Mouse (Mus musculus) midbrain, postnatal 0 days (tissue): ENCODE measurements around the gene Myl3. TPM values are rescaled to one million over a fixed set of nuclear protein-coding genes. Genes with fewer than 3 reads are reported as not detected.

Source experiments
- ATAC-seq: fragments of 200-750 bp; cut with Nextera tagmentation; 2 replicates; pipeline ENCODE4 v1.8.0; 2017; ENCODE audit warnings: moderate number of reproducible peaks, mild to moderate bottlenecking, moderate TSS enrichment, moderate library complexity; ENCODE audit not compliant: low FRiP score
- DNase-seq: peaks from one replicate; pipeline ENCODE4 v3.0.0-alpha.2; 2015; ENCODE audit warnings: low spot score
- H3K27ac ChIP-seq: fragments of 300-500 bp; sonication (generic); 2 replicates; pipeline ENCODE4 v1.5.1; 2014; ENCODE audit warnings: low read depth, mild to moderate bottlenecking, low read length, mixed read lengths
- H3K27me3 ChIP-seq: fragments of 300-500 bp; sonication (generic); 2 replicates; pipeline ENCODE4 v1.6.1; 2014; ENCODE audit warnings: low read length, control low read depth, mixed read lengths; ENCODE audit not compliant: insufficient read depth
- H3K36me3 ChIP-seq: fragments of 300-500 bp; sonication (generic); 2 replicates; pipeline ENCODE4 v1.6.1; 2014; ENCODE audit warnings: low read length, control low read depth, mixed read lengths; ENCODE audit not compliant: insufficient read depth
- H3K4me1 ChIP-seq: fragments of 300-500 bp; sonication (generic); 2 replicates; pipeline ENCODE4 v1.6.1; 2014; ENCODE audit warnings: mild to moderate bottlenecking, control low read depth, antibody characterized with exemption, low read length, mixed read lengths; ENCODE audit not compliant: insufficient read depth
- H3K4me2 ChIP-seq: fragments of 300-500 bp; sonication (generic); 2 replicates; pipeline ENCODE4 v1.6.1; 2014; ENCODE audit warnings: low read depth, mild to moderate bottlenecking, low read length, mixed read lengths; ENCODE audit not compliant: poor library complexity, severe bottlenecking
- H3K4me3 ChIP-seq: fragments of 300-500 bp; sonication (generic); 2 replicates; pipeline ENCODE4 v1.5.1; 2014; ENCODE audit warnings: low read depth, mild to moderate bottlenecking, low read length, moderate library complexity
- H3K9ac ChIP-seq: fragments of 300-500 bp; sonication (generic); replicated peaks from 2 replicates; pipeline ENCODE4 v1.6.1; 2014; ENCODE audit warnings: mild to moderate bottlenecking, low read length, moderate library complexity, mixed read lengths; ENCODE audit not compliant: poor library complexity, severe bottlenecking
- H3K9me3 ChIP-seq: fragments of 300-500 bp; sonication (generic); 2 replicates; pipeline ENCODE4 v1.6.1; 2016; ENCODE audit warnings: low read length, control low read depth
- CTCF ChIP-seq: IDR thresholded peaks from 2 replicates; pipeline ENCODE4 v1.5.1; 2016; ENCODE audit warnings: antibody characterized with exemption, mild to moderate bottlenecking
- WGBS: fragments of 180-500 bp; shearing (Covaris S2); extraction: QIAGEN DNeasy Blood & Tissue Kit; methylation state at CpG from one replicate; pipeline ENCODE4 v1.1.7; 2014; 5-methylcytosine and 5-hydroxymethylcytosine counted together
- polyA plus RNA-seq: library from polyadenylated mRNA; unstranded; fragments of >200 nt; fragmentation: Nextera tagmentation; extraction: Ambion mirVana; gene quantifications from 2 replicates; pipeline ENCODE4 v1.2.1, GENCODE M21; 2015
- total RNA-seq: library from RNA; depleted of rRNA; stranded (reverse); fragments of >200 nt; gene quantifications from 2 replicates; pipeline ENCODE4 v1.2.3, GENCODE M21; 2014

Myl3 gene
- total and polyA plus RNA-seq, 2 experiments from 2014 or later = not detected

- no peak for TF ChIP-seq CTCF
- 0 out of 2 replicates have a peak, but pooled peaks cover 15% of the 10 kb centered on the region for H3K36me3 ChIP-seq
- no peak overlapping the region for H3K4me2 ChIP-seq
- WGBS = 79% methylated on average over 12 of the region's 12 CpGs
- DNase-seq = no peak
- no peaks in the 10 kb centered on the region for H3K27me3 ChIP-seq
- H3K4me1 ChIP-seq = no peaks in the 10 kb centered on the region
- no peaks in the 10 kb centered on the region for H3K9me3 ChIP-seq
- H3K9ac ChIP-seq = no peak overlapping the region
- no peak for ATAC-seq
- no peak overlapping the region for H3K4me3 ChIP-seq
- H3K27ac ChIP-seq = no peak overlapping the region
Measured at GRCm38 (mm10) chr9:110701114-110702032, 40.3 kb upstream of the Myl3 start.

GRCm38 (mm10) chr9:110702848-110703247 is 38.8 kb upstream of the Myl3 start:
- no peak for TF ChIP-seq CTCF
- no peak overlapping the region for H3K27ac ChIP-seq
- H3K36me3 ChIP-seq = 0 out of 2 replicates have a peak, but pooled peaks cover 13% of the 10 kb centered on the region
- no peak overlapping the region for H3K9ac ChIP-seq
- no peak overlapping the region for H3K4me3 ChIP-seq
- WGBS = 76% methylated on average over 1 of the region's 1 CpGs
- no peaks in the 10 kb centered on the region for H3K4me1 ChIP-seq
- no peaks in the 10 kb centered on the region for H3K27me3 ChIP-seq
- no peaks in the 10 kb centered on the region for H3K9me3 ChIP-seq
- DNase-seq (no peak), ATAC-seq (no peak)
- H3K4me2 ChIP-seq = no peak overlapping the region

DNA sequence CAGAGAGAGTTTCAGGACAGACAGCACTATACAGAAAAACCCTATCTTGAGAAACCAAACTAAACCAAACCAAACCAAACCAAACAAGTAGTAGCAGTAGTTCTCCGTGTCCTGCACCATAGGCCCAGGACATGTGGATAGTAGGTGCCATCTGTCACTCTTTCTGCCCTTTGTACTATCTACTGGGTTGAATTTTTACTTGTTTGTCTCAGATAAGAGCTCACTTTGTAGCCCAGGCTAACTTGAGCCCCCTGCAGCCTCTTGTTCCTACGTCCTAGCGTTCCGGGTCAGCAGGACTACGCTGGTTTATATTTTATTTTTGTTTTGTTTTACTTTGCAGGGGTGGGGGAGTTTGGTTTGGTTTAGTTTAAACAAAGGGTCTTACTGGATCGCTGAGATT is 37.7 kb upstream of the Myl3 start:
- H3K27me3 ChIP-seq = no peaks in the 10 kb centered on the region
- no peaks in the 10 kb centered on the region for H3K9me3 ChIP-seq
- ATAC-seq = no peak
- no peak for DNase-seq
- no peaks in the 10 kb centered on the region for H3K4me1 ChIP-seq
- H3K9ac ChIP-seq = no peak overlapping the region
- no peak overlapping the region for H3K4me2 ChIP-seq
- TF ChIP-seq CTCF = no peak
- 94% methylated on average over 6 of the region's 6 CpGs for WGBS
- 0 out of 2 replicates have a peak, but pooled peaks cover 13% of the 10 kb centered on the region for H3K36me3 ChIP-seq
- H3K4me3 ChIP-seq = no peak overlapping the region
- no peak overlapping the region for H3K27ac ChIP-seq

- Histone ChIP-seq H3K4me3 (no peak overlapping the region), H3K4me2 (no peak overlapping the region), H3K27ac (no peak overlapping the region), H3K9me3 (no peaks in the 10 kb centered on the region), H3K9ac (no peak overlapping the region), H3K36me3 (peaks cover 14% of the 10 kb centered on the region; the same call in 1 of the 2 replicates), H3K4me1 (no peaks in the 10 kb centered on the region), H3K27me3 (no peaks in the 10 kb centered on the region)
- ATAC-seq = no peak
- 83% methylated on average over 5 of the region's 5 CpGs for WGBS
- TF ChIP-seq CTCF = no peak
- DNase-seq = no peak
Measured at GRCm38 (mm10) chr9:110706784-110707183, 34.9 kb upstream of the Myl3 start.

DNA sequence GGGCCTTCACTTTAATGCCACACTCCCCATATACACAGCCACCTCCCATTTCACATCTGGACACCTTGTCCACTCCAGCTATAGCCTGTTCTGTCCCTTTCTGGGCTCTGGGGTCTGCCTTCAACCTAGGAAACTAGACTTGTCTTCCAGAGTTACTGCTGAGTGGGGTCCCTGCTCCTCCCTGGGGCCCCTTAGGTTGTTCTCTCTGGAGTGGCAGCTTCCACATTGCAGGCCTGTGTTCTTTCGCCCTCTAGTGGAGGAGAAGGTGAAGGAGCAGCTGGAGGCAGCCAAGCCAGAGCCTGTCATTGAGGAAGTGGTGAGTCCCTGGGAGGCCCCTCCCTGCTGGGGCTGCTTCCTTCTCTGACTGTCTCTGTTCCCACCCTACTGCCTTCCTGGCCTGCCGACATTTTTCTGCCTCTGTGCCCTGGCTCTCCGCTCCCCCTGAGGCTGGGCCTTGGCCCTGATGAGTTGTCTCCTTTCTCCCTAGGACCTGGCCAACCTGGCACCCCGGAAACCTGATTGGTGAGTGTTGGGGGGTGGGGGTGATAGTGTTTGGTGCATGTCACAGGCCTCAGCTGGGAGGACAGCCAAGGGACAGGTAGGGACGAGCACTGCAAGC is 31.9 kb upstream of the Myl3 start:
- WGBS = 52% methylated on average over 5 of the region's 5 CpGs
- Histone ChIP-seq H3K9ac (no peak overlapping the region), H3K9me3 (no peaks in the 10 kb centered on the region), H3K4me1 (no peaks in the 10 kb centered on the region), H3K27ac (no peak overlapping the region), H3K4me2 (no peak overlapping the region), H3K27me3 (no peaks in the 10 kb centered on the region), H3K4me3 (no peak overlapping the region), H3K36me3 (peaks cover 10% of the 10 kb centered on the region; the same call in 1 of the 2 replicates)
- ATAC-seq (peak; percentile 31; the same call in 1 of the 2 replicates), DNase-seq (peak; percentile 79)
- peak; percentile 91 for TF ChIP-seq CTCF

DNA sequence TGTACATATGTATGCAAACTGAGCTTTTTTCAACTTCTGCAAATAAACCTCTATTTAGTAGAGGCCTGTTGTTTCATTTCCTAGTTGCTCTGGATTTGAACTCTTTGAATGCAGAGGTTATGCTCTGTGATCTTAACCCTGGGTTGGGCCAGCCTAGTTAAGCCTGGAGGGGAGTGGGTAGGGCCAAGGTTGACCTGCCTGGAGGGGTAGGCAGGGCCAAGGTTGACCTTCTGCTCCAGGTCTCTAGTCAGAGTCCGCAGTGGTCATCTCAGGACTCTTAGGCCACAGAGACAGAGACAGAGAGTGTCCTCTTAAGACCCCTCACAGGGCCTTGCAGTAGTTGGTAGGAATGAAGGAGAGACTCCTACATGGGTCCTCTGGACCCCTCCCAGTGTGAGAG is 30.1 kb upstream of the Myl3 start:
- no peaks in the 10 kb centered on the region for H3K9me3 ChIP-seq
- H3K9ac ChIP-seq = no peak overlapping the region
- DNase-seq (no peak), ATAC-seq (no peak)
- H3K4me3 ChIP-seq = no peak overlapping the region
- H3K27me3 ChIP-seq = no peaks in the 10 kb centered on the region
- H3K36me3 ChIP-seq = peaks cover 4% of the 10 kb centered on the region; the same call in 1 of the 2 replicates
- 95% methylated on average over 1 of the region's 1 CpGs for WGBS
- no peak for TF ChIP-seq CTCF
- H3K4me2 ChIP-seq = no peak overlapping the region
- H3K27ac ChIP-seq = no peak overlapping the region
- H3K4me1 ChIP-seq = no peaks in the 10 kb centered on the region
